Mouse (Mus musculus): ENCODE measurements at regions not wholly inside any gene's neighbourhood (a gene's known extent, or its start where the extent isn't known, plus 50 kb on each side); places are given as distances from the start of the nearest gene placed in this dataset.

- Histone ChIP-seq H3K27me3 (ENCODE audit: control insufficient read depth, insufficient read depth, low read length) (no peaks in the 10 kb centered on the region), H3K4me3 (ENCODE audit: insufficient read depth in 1 of 2, low read depth in 2 of 2, low read length in 2 of 2) (no peak overlapping the region), H3K27ac (no peak overlapping the region), H3K9me3 (ENCODE audit: control insufficient read depth, low read length) (no peaks in the 10 kb centered on the region), H3K36me3 (replicated peaks; ENCODE audit: control insufficient read depth, insufficient read depth, low read depth) (no peaks in the 10 kb centered on the region), H3K4me2 (ENCODE audit: low read depth) (no peak overlapping the region), H3K9ac (replicated peaks) (no peak overlapping the region), H3K4me1 (replicated peaks; ENCODE audit: control insufficient read depth in 2 of 2, insufficient read depth in 2 of 2, low read length in 1 of 2) (no peaks in the 10 kb centered on the region)
- 76% methylated on average over 8 of the region's 8 CpGs for WGBS (ENCODE audit: insufficient replicate concordance)
- DNase-seq (ENCODE audit: low read depth in 3 of 3, low spot score in 3 of 3) (no peak), ATAC-seq (ENCODE audit: insufficient read depth) (no peak)
- no peak for TF ChIP-seq EP300 (IDR thresholded peaks at IDR 0.05; ENCODE audit: low read depth)
- no peak for TF ChIP-seq CTCF (IDR thresholded peaks at IDR 0.05; ENCODE audit: low read depth)
Observed at GRCm38 (mm10) chr7:111210282-111210681, 127.5 kb upstream of the Eif4g2 start.

DNA sequence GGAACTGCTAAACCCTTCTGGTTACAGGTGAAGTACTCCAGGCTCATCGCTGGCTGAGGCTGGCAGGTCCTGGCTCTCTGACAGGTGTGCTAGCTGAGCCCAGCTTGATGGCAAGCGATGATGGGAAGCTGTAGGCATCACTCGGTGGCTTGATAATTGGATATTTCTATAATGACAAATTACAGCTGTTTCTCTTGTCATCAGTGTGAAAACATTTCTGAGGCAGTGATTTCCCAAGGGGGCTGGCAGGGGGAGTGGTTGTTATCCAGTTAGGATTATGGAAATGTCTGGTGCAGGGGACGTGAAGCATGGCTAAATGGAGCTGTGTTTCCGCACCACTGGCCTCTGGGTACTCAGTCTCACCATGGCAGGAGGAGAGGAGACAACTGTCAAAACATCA is 123.0 kb upstream of the Eif4g2 start:
- Histone ChIP-seq H3K36me3 (replicated peaks; ENCODE audit: control insufficient read depth, insufficient read depth, low read depth) (no peaks in the 10 kb centered on the region), H3K4me3 (ENCODE audit: insufficient read depth in 1 of 2, low read depth in 2 of 2, low read length in 2 of 2) (no peak overlapping the region), H3K9ac (replicated peaks) (no peak overlapping the region), H3K9me3 (ENCODE audit: control insufficient read depth, low read length) (no peaks in the 10 kb centered on the region), H3K4me1 (replicated peaks; ENCODE audit: control insufficient read depth in 2 of 2, insufficient read depth in 2 of 2, low read length in 1 of 2) (no peaks in the 10 kb centered on the region), H3K27ac (no peak overlapping the region), H3K4me2 (ENCODE audit: low read depth) (no peak overlapping the region), H3K27me3 (ENCODE audit: control insufficient read depth, insufficient read depth, low read length) (no peaks in the 10 kb centered on the region)
- WGBS (ENCODE audit: insufficient replicate concordance) = 69% methylated on average over 5 of the region's 5 CpGs
- ATAC-seq (ENCODE audit: insufficient read depth) (no peak), DNase-seq (ENCODE audit: low read depth in 3 of 3, low spot score in 3 of 3) (no peak)
- TF ChIP-seq EP300 (IDR thresholded peaks at IDR 0.05; ENCODE audit: low read depth) (no peak), CTCF (IDR thresholded peaks at IDR 0.05; ENCODE audit: low read depth) (no peak)

DNA sequence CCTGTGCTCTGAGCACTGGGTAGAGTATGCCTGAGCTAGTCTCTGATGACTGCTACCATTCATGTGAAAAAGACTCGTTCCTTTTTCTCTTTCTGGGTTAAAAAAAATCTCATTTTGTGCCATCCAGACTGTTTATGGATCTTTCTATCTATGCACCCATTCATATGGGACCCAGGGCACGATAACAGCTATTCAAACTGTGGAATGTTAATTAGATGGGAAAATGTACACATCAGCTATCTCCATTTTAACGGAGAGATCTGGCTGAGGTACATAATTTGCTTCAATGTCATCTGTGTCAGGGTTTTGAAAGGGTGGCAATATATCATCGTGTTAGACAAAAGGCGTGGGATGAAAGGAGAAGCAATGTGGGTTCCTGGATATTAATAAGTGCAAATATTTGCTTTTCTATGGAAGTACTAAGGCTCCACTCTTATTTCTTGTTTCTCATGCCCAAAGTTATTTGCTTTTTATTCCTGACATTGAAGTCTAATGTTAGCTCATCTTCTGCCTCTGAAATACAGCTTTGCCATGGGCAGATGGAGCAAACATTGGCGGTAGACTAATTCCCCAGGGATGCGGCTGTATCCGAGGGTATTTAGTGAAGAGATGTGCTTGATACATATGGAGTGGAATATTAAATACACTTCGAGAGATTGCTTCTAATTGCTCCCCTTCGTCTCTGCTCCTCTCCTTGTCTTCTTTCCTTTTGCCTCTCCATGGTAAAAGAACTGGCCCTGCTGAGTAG is 116.0 kb upstream of the Eif4g2 start:
- no peak overlapping the region for H3K4me3 ChIP-seq (ENCODE audit: insufficient read depth in 1 of 2, low read depth in 2 of 2, low read length in 2 of 2)
- no peak overlapping the region; the same call in 1 of the 2 replicates for H3K9ac ChIP-seq (replicated peaks)
- TF ChIP-seq CTCF (IDR thresholded peaks at IDR 0.05; ENCODE audit: low read depth) = no peak
- TF ChIP-seq EP300 (IDR thresholded peaks at IDR 0.05; ENCODE audit: low read depth) = no peak
- ATAC-seq (ENCODE audit: insufficient read depth) = no peak
- no peaks in the 10 kb centered on the region for H3K4me1 ChIP-seq (replicated peaks; ENCODE audit: control insufficient read depth in 2 of 2, insufficient read depth in 2 of 2, low read length in 1 of 2)
- H3K27me3 ChIP-seq (ENCODE audit: control insufficient read depth, insufficient read depth, low read length) = no peaks in the 10 kb centered on the region
- 57% methylated on average over 10 of the region's 10 CpGs for WGBS (ENCODE audit: insufficient replicate concordance)
- no peaks in the 10 kb centered on the region for H3K9me3 ChIP-seq (ENCODE audit: control insufficient read depth, low read length)
- H3K4me2 ChIP-seq (ENCODE audit: low read depth) = no peak overlapping the region
- H3K36me3 ChIP-seq (replicated peaks; ENCODE audit: control insufficient read depth, insufficient read depth, low read depth) = no peaks in the 10 kb centered on the region
- H3K27ac ChIP-seq = no peak overlapping the region
- DNase-seq (ENCODE audit: low read depth in 3 of 3, low spot score in 3 of 3) = no peak

GRCm38 (mm10) chr7:111191674-111192073 is 108.8 kb upstream of the Eif4g2 start:
- WGBS (ENCODE audit: insufficient replicate concordance) = 65% methylated on average over 4 of the region's 4 CpGs
- Histone ChIP-seq H3K4me3 (ENCODE audit: insufficient read depth in 1 of 2, low read depth in 2 of 2, low read length in 2 of 2) (no peak overlapping the region), H3K4me1 (replicated peaks; ENCODE audit: control insufficient read depth in 2 of 2, insufficient read depth in 2 of 2, low read length in 1 of 2) (no peaks in the 10 kb centered on the region), H3K27me3 (ENCODE audit: control insufficient read depth, insufficient read depth, low read length) (no peaks in the 10 kb centered on the region), H3K4me2 (ENCODE audit: low read depth) (no peak overlapping the region), H3K9ac (replicated peaks) (no peak overlapping the region), H3K27ac (no peak overlapping the region), H3K9me3 (ENCODE audit: control insufficient read depth, low read length) (no peaks in the 10 kb centered on the region), H3K36me3 (replicated peaks; ENCODE audit: control insufficient read depth, insufficient read depth, low read depth) (no peaks in the 10 kb centered on the region)
- ATAC-seq (ENCODE audit: insufficient read depth) (no peak), DNase-seq (ENCODE audit: low read depth in 3 of 3, low spot score in 3 of 3) (no peak)
- TF ChIP-seq CTCF (IDR thresholded peaks at IDR 0.05; ENCODE audit: low read depth) = no peak
- TF ChIP-seq EP300 (IDR thresholded peaks at IDR 0.05; ENCODE audit: low read depth) = no peak

GRCm38 (mm10) chr7:111191216-111191615 is 108.4 kb upstream of the Eif4g2 start:
- Histone ChIP-seq H3K36me3 (replicated peaks; ENCODE audit: control insufficient read depth, insufficient read depth, low read depth) (no peaks in the 10 kb centered on the region), H3K4me2 (ENCODE audit: low read depth) (no peak overlapping the region), H3K4me1 (replicated peaks; ENCODE audit: control insufficient read depth in 2 of 2, insufficient read depth in 2 of 2, low read length in 1 of 2) (no peaks in the 10 kb centered on the region), H3K27ac (no peak overlapping the region), H3K4me3 (ENCODE audit: insufficient read depth in 1 of 2, low read depth in 2 of 2, low read length in 2 of 2) (no peak overlapping the region), H3K9ac (replicated peaks) (no peak overlapping the region), H3K9me3 (ENCODE audit: control insufficient read depth, low read length) (no peaks in the 10 kb centered on the region), H3K27me3 (ENCODE audit: control insufficient read depth, insufficient read depth, low read length) (no peaks in the 10 kb centered on the region)
- no peak for ATAC-seq (ENCODE audit: insufficient read depth)
- DNase-seq (ENCODE audit: low read depth in 3 of 3, low spot score in 3 of 3) = no peak
- TF ChIP-seq CTCF (IDR thresholded peaks at IDR 0.05; ENCODE audit: low read depth) (no peak), EP300 (IDR thresholded peaks at IDR 0.05; ENCODE audit: low read depth) (no peak)

Data from liver, embryonic 14.5 days (tissue).